9 mouse cellular contexts compared by ENCODE assay signal in the genomic region with DNA sequence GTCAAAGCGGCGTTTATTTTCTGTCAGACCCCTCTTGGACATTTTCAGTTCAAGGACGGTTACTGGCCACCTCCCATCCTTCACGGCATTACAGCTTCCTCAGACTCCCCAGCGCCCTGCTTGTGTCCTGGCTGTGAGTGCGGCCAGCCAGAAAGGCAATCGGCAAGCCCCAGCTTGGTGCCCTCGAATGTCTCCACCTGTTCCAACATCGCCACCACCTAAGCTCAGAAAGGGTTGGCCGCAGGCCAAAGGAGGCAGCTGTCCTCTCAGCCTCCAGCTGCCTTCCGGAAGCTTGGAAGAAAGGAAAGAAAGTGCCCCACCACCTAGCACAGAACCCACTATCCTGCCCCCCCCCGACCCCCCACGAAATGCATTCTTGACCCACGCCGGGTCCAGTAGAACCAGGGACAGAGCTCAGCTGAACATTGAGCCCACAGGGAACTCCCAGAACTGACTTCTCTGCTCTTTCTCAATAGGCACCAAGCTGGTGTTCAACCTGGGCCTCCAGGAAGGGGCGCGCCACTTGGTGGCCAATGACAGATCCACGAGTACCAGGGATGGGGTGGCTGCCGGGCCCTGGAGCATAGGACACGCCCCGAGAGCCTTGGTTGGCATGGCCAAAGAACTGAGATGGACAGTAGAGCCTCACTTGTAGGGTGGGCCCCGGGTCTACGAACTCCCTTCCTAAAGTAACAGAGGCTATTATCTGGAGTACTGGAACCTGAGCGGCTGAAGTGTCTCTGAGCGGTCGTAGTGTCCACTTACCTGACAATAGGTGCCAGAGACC. TPM values are rescaled to one million over a fixed set of nuclear protein-coding genes. Genes with fewer than 3 reads are reported as not detected.
A peak's percentile ranks its signal among the peaks of the same experiment; 100 is the strongest.
DNase-seq lines count a peak whose midpoint lies in the region; ATAC-seq and TF ChIP-seq lines count a peak whose summit lies in the region.
"Had no signal": no experiment of that assay in that cellular context is flagged by ENCODE, and none has a peak within 500 bp of the region (broad histone marks: within the 10 kb centered on the region; RNA-seq: fewer than 3 reads in every experiment).

No protein-coding gene starts in this region.

- WGBS in kidney, embryonic 14.5 days, result 9% methylated on average over 26 of the region's 26 CpGs
- WGBS in forebrain, embryonic 15.5 days, result 5% methylated on average over 26 of the region's 26 CpGs

- no peak for TF ChIP-seq POLR2A in myocyte (IDR thresholded peaks at IDR 0.05; ENCODE audit: insufficient read length, low read depth)

- peak overlapping the region; percentile 94 for H3K4me2 ChIP-seq in kidney, embryonic 14.5 days (replicated peaks; ENCODE audit: low read depth, low read length)
- H3K4me2 ChIP-seq in forebrain, embryonic 15.5 days (replicated peaks), result peak overlapping the region; percentile 89
- H3K4me2 ChIP-seq in myocyte (ENCODE audit: low read depth), result no peak overlapping the region

- ATAC-seq in kidney, embryonic 14.5 days (ENCODE audit: low FRiP score, low TSS enrichment), result peak; percentile 50
- peak; percentile 66 for ATAC-seq in forebrain, embryonic 15.5 days (replicated peaks)

- H3K4me3 ChIP-seq in kidney, embryonic 14.5 days (ENCODE audit: low read length), result peak overlapping the region; percentile 53
- peak overlapping the region; percentile 83 for H3K4me3 ChIP-seq in forebrain, embryonic 15.5 days
- H3K4me3 ChIP-seq in myocyte, result no peak overlapping the region

- H3K27ac ChIP-seq in kidney, embryonic 14.5 days (ENCODE audit: low read depth, low read length), result no peak overlapping the region
- peak overlapping the region; percentile 86 for H3K27ac ChIP-seq in forebrain, embryonic 15.5 days (replicated peaks)

- H3K79me2 ChIP-seq in myocyte (ENCODE audit: control insufficient read depth, insufficient read depth), result no peaks in the 10 kb centered on the region

- DNase-seq in kidney, adult 18-20 months, result no peak
- DNase-seq in cerebellum, adult 11 months, result peak; percentile 48
- DNase-seq in left cerebral cortex, adult 18-20 months (ENCODE audit: low spot score in 2 of 2), result peak; percentile 44 to 49
- DNase-seq in thymus, adult 18-20 months, result no peak
- no peak for DNase-seq in thymus, postnatal 14 days

- no peak overlapping the region for H3K9ac ChIP-seq in kidney, embryonic 14.5 days (ENCODE audit: low read depth, low read length)
- peak overlapping the region; percentile 98 for H3K9ac ChIP-seq in forebrain, embryonic 15.5 days (replicated peaks)

- peaks cover 17% of the 10 kb centered on the region for H3K27me3 ChIP-seq in kidney, embryonic 14.5 days (ENCODE audit: control insufficient read depth, insufficient read depth, low read length)
- no peaks in the 10 kb centered on the region for H3K27me3 ChIP-seq in forebrain, embryonic 15.5 days
- H3K27me3 ChIP-seq in myocyte (ENCODE audit: control insufficient read depth, insufficient read depth, insufficient read length), result peaks cover 9% of the 10 kb centered on the region

- H3K9me3 ChIP-seq in kidney, embryonic 14.5 days (ENCODE audit: control insufficient read depth, low read length), result no peaks in the 10 kb centered on the region
- no peaks in the 10 kb centered on the region for H3K9me3 ChIP-seq in forebrain, embryonic 15.5 days

- H3ac ChIP-seq in myocyte (ENCODE audit: control insufficient read depth, insufficient read length), result no peak overlapping the region

- no peaks in the 10 kb centered on the region for H3K36me3 ChIP-seq in kidney, embryonic 14.5 days (ENCODE audit: control insufficient read depth, insufficient read depth, low read length)
- H3K36me3 ChIP-seq in forebrain, embryonic 15.5 days, result no peaks in the 10 kb centered on the region
- H3K36me3 ChIP-seq in myocyte (ENCODE audit: control insufficient read depth, insufficient read depth), result no peaks in the 10 kb centered on the region

- peaks cover 8% of the 10 kb centered on the region; the same call in 1 of the 2 replicates for H3K4me1 ChIP-seq in kidney, embryonic 14.5 days (ENCODE audit: control insufficient read depth, insufficient read depth, low read length)
- H3K4me1 ChIP-seq in forebrain, embryonic 15.5 days, result peaks cover 29% of the 10 kb centered on the region

TF ChIP-seq in myocyte, 11 proteins besides CTCF, POLR2A, EP300 and RAD21:
- no peak for TF ChIP-seq SRF (IDR thresholded peaks at IDR 0.05; ENCODE audit: control insufficient read depth, insufficient read length, low read depth)
- TF ChIP-seq MYOD1 (IDR thresholded peaks at IDR 0.05; ENCODE audit: control insufficient read depth in 1 of 3, insufficient read length in 2 of 3, low read depth in 2 of 3), result peak in 2 of 3 experiments; percentile 25 to 49
- no peak for TF ChIP-seq TCF12 (IDR thresholded peaks at IDR 0.05; ENCODE audit: insufficient read depth, poor library complexity, severe bottlenecking)
- TF ChIP-seq CEBPB (IDR thresholded peaks at IDR 0.05; ENCODE audit: insufficient read depth, poor library complexity, severe bottlenecking), result no peak
- TF ChIP-seq MAX (IDR thresholded peaks at IDR 0.05; ENCODE audit: low read depth), result no peak
- no peak for TF ChIP-seq REST (IDR thresholded peaks at IDR 0.05; ENCODE audit: insufficient read depth, insufficient read length)
- no peak for TF ChIP-seq POLR2AphosphoS2 (IDR thresholded peaks at IDR 0.05; ENCODE audit: insufficient read length, low read depth)
- TF ChIP-seq MYOG (IDR thresholded peaks at IDR 0.05; ENCODE audit: control insufficient read depth in 1 of 3, insufficient read depth in 1 of 3, insufficient read length in 2 of 3, low read depth in 2 of 3), result peak in 1 of 3 experiments; percentile 39
- TF ChIP-seq TCF3 (IDR thresholded peaks at IDR 0.05; ENCODE audit: insufficient read length, low read depth), result no peak
- TF ChIP-seq E2F4 (IDR thresholded peaks at IDR 0.05; ENCODE audit: insufficient read depth), result no peak
- no peak for TF ChIP-seq USF1 (IDR thresholded peaks at IDR 0.05; ENCODE audit: low read depth)

RNA-seq across cellular contexts. Expression of a gene that starts 1.1 kb away (rescaled TPM):
- polyA plus RNA-seq in kidney, embryonic 14.5 days (2014; fragmentation: Nextera tagmentation; extraction: Ambion mirVana), result 0.31 and 1.1 TPM in 2 replicates
- 170 and 178 TPM in 2 replicates for polyA plus RNA-seq in forebrain, embryonic 15.5 days (2015; fragmentation: Nextera tagmentation; extraction: Ambion mirVana)
- 100 to 1,000 TPM; 140 to 143 TPM for total RNA-seq in left cerebral cortex, adult 18-20 months (2021)
- 0.05 TPM for polyA plus RNA-seq in myocyte (2012; fragmentation: generic; extraction: Trizol)
- polyA plus RNA-seq: Patski had no signal

Comparison
In these comparisons a context has a peak if more than half of its experiments do, and no peak if none do; other contexts are left out.
1. DNase-seq: peak in cerebellum, adult 11 months (single experiment) and left cerebral cortex, adult 18-20 months (2 of 2); none in kidney, adult 18-20 months (single experiment), thymus, adult 18-20 months (0 of 2) and thymus, postnatal 14 days (single experiment).
2. RNA of a gene that starts 1.1 kb away (polyA plus RNA-seq): 170 to 178 TPM in forebrain, embryonic 15.5 days; 0.31 to 1.1 TPM in kidney, embryonic 14.5 days and 0.05 TPM in myocyte (single experiment); every median in the first group is over 10 times any median in the second.